8 mouse cellular contexts compared by ENCODE assay signal in the genomic region with DNA sequence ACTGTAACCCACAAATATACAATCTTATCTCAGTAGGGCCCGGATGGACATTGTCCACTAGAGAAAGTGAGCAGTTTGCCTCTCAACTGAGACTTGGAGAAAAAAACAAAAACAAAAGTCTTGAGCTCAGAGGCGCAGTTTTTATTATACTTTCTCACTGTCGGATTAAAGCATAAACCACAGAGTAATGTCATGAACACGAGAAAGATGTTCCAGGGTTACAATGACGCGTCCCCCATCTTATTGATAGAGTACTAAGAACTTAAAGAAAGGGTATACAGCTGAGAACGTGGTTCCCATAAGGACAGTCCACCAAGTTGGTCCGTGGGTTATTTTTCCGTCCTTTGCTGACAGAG. TPM values are rescaled to one million over a fixed set of nuclear protein-coding genes. Genes with fewer than 3 reads are reported as not detected.
A peak's percentile ranks its signal among the peaks of the same experiment; 100 is the strongest.
DNase-seq lines count a peak whose midpoint lies in the region; ATAC-seq and TF ChIP-seq lines count a peak whose summit lies in the region.

No protein-coding gene starts in this region.

- H3K9me3 ChIP-seq in neural tube, embryonic 12.5 days: no peaks in the 10 kb centered on the region

- ATAC-seq in neural tube, embryonic 12.5 days (ENCODE audit: low FRiP score, low read depth): no peak

- H3K9ac ChIP-seq in neural tube, embryonic 12.5 days: peak overlapping the region; percentile 94

- no peak for DNase-seq in left cerebral cortex, adult 2 months (ENCODE audit: extremely low spot score in 1 of 2, low spot score in 2 of 2)
- DNase-seq in left cerebral cortex, postnatal 25 days (ENCODE audit: low spot score in 2 of 2): no peak
- peak; percentile 59 for DNase-seq in induced T-regulatory cell, adult 2 months (ENCODE audit: low read depth)
- no peak for DNase-seq in left cerebral cortex, adult 9 months (ENCODE audit: low spot score in 2 of 2)
- no peak for DNase-seq in kidney, postnatal 4 days
- DNase-seq in thymus, postnatal 14 days: no peak

- peaks cover 5% of the 10 kb centered on the region; the same call in 1 of the 2 replicates for H3K4me1 ChIP-seq in brown adipose tissue, adult 24 weeks (ENCODE audit: control insufficient read depth, insufficient read depth, insufficient read length, low read length)
- peaks cover 6% of the 10 kb centered on the region for H3K4me1 ChIP-seq in neural tube, embryonic 12.5 days

- H3K4me3 ChIP-seq in left cerebral cortex, adult 2 months: peak overlapping the region; percentile 95
- H3K4me3 ChIP-seq in brown adipose tissue, adult 24 weeks (ENCODE audit: insufficient read depth, low read depth, low read length): peak overlapping the region; percentile 100
- H3K4me3 ChIP-seq in neural tube, embryonic 12.5 days: peak overlapping the region; percentile 96

- intact Hi-C loops in left cerebral cortex, adult 2 months (cut with DNase I): no loop called here
- intact Hi-C loops in left cerebral cortex, postnatal 25 days (cut with DNase I): no loop called here

- H3K27me3 ChIP-seq in neural tube, embryonic 12.5 days (replicated peaks): no peaks in the 10 kb centered on the region

- H3K4me2 ChIP-seq in neural tube, embryonic 12.5 days (replicated peaks): peak overlapping the region; percentile 78

- WGBS in neural tube, embryonic 12.5 days: 3% methylated on average over 9 of the region's 9 CpGs

- H3K27ac ChIP-seq in left cerebral cortex, adult 2 months: peak overlapping the region; percentile 92; the same call in 1 of the 2 replicates
- peak overlapping the region; percentile 92; the same call in 1 of the 2 replicates for H3K27ac ChIP-seq in brown adipose tissue, adult 24 weeks (replicated peaks; ENCODE audit: low read depth, low read length)
- peak overlapping the region; percentile 96 for H3K27ac ChIP-seq in neural tube, embryonic 12.5 days

- no peaks in the 10 kb centered on the region for H3K36me3 ChIP-seq in neural tube, embryonic 12.5 days

- TF ChIP-seq CTCF in left cerebral cortex, adult 2 months (IDR thresholded peaks at IDR 0.05): no peak

RNA-seq across cellular contexts. Expression of gene Elf2, which starts 1.1 kb away (rescaled TPM):
- 10 to 100 TPM; 48.5 to 51.8 TPM for total RNA-seq in left cerebral cortex, adult 2 months (2021)
- total RNA-seq in left cerebral cortex, postnatal 25 days (2021): 10 to 100 TPM; 35.6 to 36.4 TPM
- polyA plus RNA-seq in brown adipose tissue, adult 24 weeks (2012; ENCODE audit: insufficient read depth, insufficient read length, missing spikeins): 20.0 and 24.1 TPM in 2 replicates
- 41.2 and 57.2 TPM in 2 replicates for polyA plus RNA-seq in neural tube, embryonic 12.5 days (2016; fragmentation: Nextera tagmentation; extraction: Ambion mirVana)

RNA-seq across cellular contexts. Expression of gene Mgarp, which starts 57.2 kb away (rescaled TPM):
- not detected for total RNA-seq in left cerebral cortex, adult 2 months (2021)
- total RNA-seq in left cerebral cortex, postnatal 25 days (2021): not detected
- polyA plus RNA-seq in brown adipose tissue, adult 24 weeks (2012; ENCODE audit: insufficient read depth, insufficient read length, missing spikeins): not detected in 2 replicates
- 2.4 and 2.5 TPM in 2 replicates for polyA plus RNA-seq in neural tube, embryonic 12.5 days (2016; fragmentation: Nextera tagmentation; extraction: Ambion mirVana)
